Mouse (Mus musculus) embryonic facial prominence, embryonic 13.5 days (tissue): ENCODE measurements around the gene Hmgxb4. TPM values are rescaled to one million over a fixed set of nuclear protein-coding genes. Genes with fewer than 3 reads are reported as not detected.

Experiments used
- ATAC-seq: fragments of 200-750 bp; cut with Nextera tagmentation; 2 replicates; pipeline ENCODE4 v1.8.0; 2017; ENCODE audit warnings: low read depth; ENCODE audit not compliant: insufficient number of reproducible peaks, insufficient read depth, low FRiP score, low TSS enrichment
- H3K27ac ChIP-seq: fragments of 300-500 bp; sonication (generic); 2 replicates; pipeline ENCODE4 v1.5.1; 2015; ENCODE audit warnings: moderate library complexity, mild to moderate bottlenecking, inconsistent platforms
- H3K27me3 ChIP-seq: fragments of 300-500 bp; sonication (generic); 2 replicates; pipeline ENCODE4 v1.6.1; 2015; ENCODE audit warnings: mild to moderate bottlenecking, inconsistent platforms
- H3K36me3 ChIP-seq: fragments of 300-500 bp; sonication (generic); 2 replicates; pipeline ENCODE4 v1.6.1; 2015; ENCODE audit warnings: mild to moderate bottlenecking, inconsistent platforms
- H3K4me1 ChIP-seq: fragments of 300-500 bp; sonication (generic); 2 replicates; pipeline ENCODE4 v1.6.1; 2015; ENCODE audit warnings: inconsistent platforms
- H3K4me2 ChIP-seq: fragments of 300-500 bp; sonication (generic); 2 replicates; pipeline ENCODE4 v1.6.1; 2015; ENCODE audit warnings: moderate library complexity, mild to moderate bottlenecking, inconsistent platforms
- H3K4me3 ChIP-seq: fragments of 300-500 bp; sonication (generic); 2 replicates; pipeline ENCODE4 v1.5.1; 2015; ENCODE audit warnings: mild to moderate bottlenecking, inconsistent platforms
- H3K9ac ChIP-seq: fragments of 300-500 bp; sonication (generic); 2 replicates; pipeline ENCODE4 v1.6.1; 2015; ENCODE audit warnings: mild to moderate bottlenecking, inconsistent platforms
- H3K9me3 ChIP-seq: fragments of 300-500 bp; sonication (generic); 2 replicates; pipeline ENCODE4 v1.6.1; 2016; ENCODE audit warnings: inconsistent platforms
- WGBS: fragments of 180-500 bp; shearing (Covaris S2); methylation state at CpG from one replicate; pipeline ENCODE4 v1.1.7; 2015; ENCODE audit warnings: mixed read lengths; 5-methylcytosine and 5-hydroxymethylcytosine counted together
- polyA plus RNA-seq: library from polyadenylated mRNA; unstranded; fragments of >200 nt; fragmentation: Nextera tagmentation; extraction: Ambion mirVana; gene quantifications from 2 replicates; pipeline ENCODE4 v1.2.1, GENCODE M21; 2015

Gene Hmgxb4
- polyA plus RNA-seq, 1 experiment from 2014 or later, result 53.5 TPM

GRCm38 (mm10) chr8:75078851-75079250 is 85.7 kb downstream of the Hmgxb4 start:
- Histone ChIP-seq H3K4me2 (no peak overlapping the region), H3K27ac (no peak overlapping the region), H3K4me1 (peaks cover 4% of the 10 kb centered on the region), H3K9me3 (no peaks in the 10 kb centered on the region), H3K27me3 (no peaks in the 10 kb centered on the region), H3K36me3 (no peaks in the 10 kb centered on the region), H3K4me3 (no peak overlapping the region), H3K9ac (no peak overlapping the region)
- 93% methylated on average over 9 of the region's 9 CpGs for whole genome bisulfite sequencing
- no peak for ATAC-seq

Other genes with a start within 250 kb of the Hmgxb4 start
- gene Isx, start 120.2 kb upstream of the Hmgxb4 start, polyA plus RNA-seq, result not detected in 2 replicates
- 25.8 and 31.9 TPM in 2 replicates for gene Tom1, start 40.3 kb downstream of the Hmgxb4 start, polyA plus RNA-seq
- gene Hmox1, start 100.3 kb downstream of the Hmgxb4 start, polyA plus RNA-seq, result 24.0 and 29.0 TPM in 2 replicates
- 159 and 177 TPM in 2 replicates for gene Mcm5, start 116.2 kb downstream of the Hmgxb4 start, polyA plus RNA-seq
- 0.08 and 0.11 TPM in 2 replicates for gene Rasd2, start 220.6 kb downstream of the Hmgxb4 start, polyA plus RNA-seq